24 mouse cellular contexts compared by ENCODE assay signal in genomic region chr10:29581940-29582339, GRCm38 (mm10). TPM values are rescaled to one million over a fixed set of nuclear protein-coding genes. Genes with fewer than 3 reads are reported as not detected.
"Had no signal": no experiment of that assay in that cellular context is flagged by ENCODE, and none has a peak within 500 bp of the region (broad histone marks: within the 10 kb centered on the region; RNA-seq: fewer than 3 reads in every experiment).

No protein-coding gene starts in this region.

- ATAC-seq: liver, embryonic 12.5 days; midbrain, embryonic 13.5 days; midbrain, embryonic 16.5 days had no signal

- H3K9me3 ChIP-seq: limb, embryonic 10.5 days; limb, embryonic 13.5 days; liver, embryonic 12.5 days; liver, embryonic 15.5 days; lung, embryonic 15.5 days; megakaryocyte, embryonic 14.5 days; midbrain, embryonic 10.5 days; midbrain, embryonic 13.5 days; neural tube, embryonic 13.5 days; stomach, embryonic 15.5 days had no signal

- H3K27me3 ChIP-seq: limb, embryonic 13.5 days; liver, embryonic 12.5 days; liver, embryonic 15.5 days; lung, embryonic 15.5 days; megakaryocyte, embryonic 14.5 days; midbrain, embryonic 13.5 days; neural tube, embryonic 13.5 days; stomach, embryonic 15.5 days had no signal

- DNase-seq: kidney, postnatal 25 days; liver; lung, adult 18-20 months; lung, postnatal 10 days; lung, postnatal 36 days; retina, postnatal 1 day; right cerebral cortex, postnatal 25 days; spleen, adult 18-20 months; thymus, postnatal 25 days had no signal

- H3K27ac ChIP-seq: kidney, postnatal 0 days; limb, embryonic 10.5 days; limb, embryonic 13.5 days; liver, embryonic 12.5 days; liver, embryonic 15.5 days; lung, embryonic 15.5 days; midbrain, embryonic 10.5 days; midbrain, embryonic 13.5 days; neural tube, embryonic 13.5 days; stomach, embryonic 15.5 days had no signal

- H3K4me2 ChIP-seq: limb, embryonic 13.5 days; liver, embryonic 12.5 days; liver, embryonic 15.5 days; lung, embryonic 15.5 days; midbrain, embryonic 13.5 days; neural tube, embryonic 13.5 days; stomach, embryonic 15.5 days had no signal

- H3K9ac ChIP-seq: limb, embryonic 13.5 days; liver, embryonic 12.5 days; liver, embryonic 15.5 days; lung, embryonic 15.5 days; midbrain, embryonic 13.5 days; neural tube, embryonic 13.5 days; stomach, embryonic 15.5 days had no signal

- H3K4me3 ChIP-seq: limb, embryonic 10.5 days; limb, embryonic 13.5 days; liver, embryonic 12.5 days; liver, embryonic 15.5 days; lung, embryonic 15.5 days; megakaryocyte, embryonic 14.5 days; midbrain, embryonic 10.5 days; midbrain, embryonic 13.5 days; myocyte; neural tube, embryonic 13.5 days; stomach, embryonic 15.5 days had no signal

- H3K36me3 ChIP-seq: limb, embryonic 10.5 days; limb, embryonic 13.5 days; liver, embryonic 12.5 days; liver, embryonic 15.5 days; lung, embryonic 15.5 days; midbrain, embryonic 10.5 days; midbrain, embryonic 13.5 days; neural tube, embryonic 13.5 days; stomach, embryonic 15.5 days had no signal

- H3K4me1 ChIP-seq: limb, embryonic 10.5 days; limb, embryonic 13.5 days; liver, embryonic 12.5 days; liver, embryonic 15.5 days; lung, embryonic 15.5 days; megakaryocyte, embryonic 14.5 days; midbrain, embryonic 10.5 days; midbrain, embryonic 13.5 days; neural tube, embryonic 13.5 days; stomach, embryonic 15.5 days had no signal

RNA-seq across cellular contexts. Expression of gene Rspo3, which starts 46.3 kb away (rescaled TPM):
- total RNA-seq: monocyte, adult 5-6 weeks; neutrophil, adult 5-6 weeks had no signal
